Mouse (Mus musculus): ENCODE data around the gene Tcam1.

Tcam1 gene

GRCm38 (mm10) chr11:106317801-106318200 lies 41.3 kb downstream of the Tcam1 start:
- no peak for DNase-seq (ENCODE audit: extremely low spot score, low read depth, low spot score)

- no peak for DNase-seq (ENCODE audit: extremely low spot score, low read depth, low spot score)
Observed at GRCm38 (mm10) chr11:106318406-106319366, 42.2 kb downstream of the Tcam1 start.

DNA sequence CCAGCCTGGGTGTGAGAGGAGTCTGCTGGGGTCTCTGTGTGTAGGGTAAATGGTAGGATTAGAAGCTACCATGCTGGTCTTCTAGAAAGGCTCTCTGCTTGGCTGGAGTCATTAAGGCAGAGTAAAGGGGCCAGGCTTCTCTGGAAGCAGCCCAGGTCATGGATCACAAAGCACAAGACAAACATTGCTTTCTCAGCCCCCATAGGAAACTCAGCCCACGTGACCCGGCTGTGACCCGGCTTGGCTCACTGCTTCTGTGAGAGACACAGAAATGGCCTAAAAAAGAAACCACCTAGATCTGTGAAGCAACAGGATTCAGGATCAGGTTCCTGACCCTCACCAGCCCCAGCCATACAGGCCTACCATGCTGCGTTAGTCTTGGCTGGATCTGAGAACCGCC lies 48.4 kb downstream of the Tcam1 start:
- DNase-seq (ENCODE audit: extremely low spot score, low read depth, low spot score), result no peak

DNA sequence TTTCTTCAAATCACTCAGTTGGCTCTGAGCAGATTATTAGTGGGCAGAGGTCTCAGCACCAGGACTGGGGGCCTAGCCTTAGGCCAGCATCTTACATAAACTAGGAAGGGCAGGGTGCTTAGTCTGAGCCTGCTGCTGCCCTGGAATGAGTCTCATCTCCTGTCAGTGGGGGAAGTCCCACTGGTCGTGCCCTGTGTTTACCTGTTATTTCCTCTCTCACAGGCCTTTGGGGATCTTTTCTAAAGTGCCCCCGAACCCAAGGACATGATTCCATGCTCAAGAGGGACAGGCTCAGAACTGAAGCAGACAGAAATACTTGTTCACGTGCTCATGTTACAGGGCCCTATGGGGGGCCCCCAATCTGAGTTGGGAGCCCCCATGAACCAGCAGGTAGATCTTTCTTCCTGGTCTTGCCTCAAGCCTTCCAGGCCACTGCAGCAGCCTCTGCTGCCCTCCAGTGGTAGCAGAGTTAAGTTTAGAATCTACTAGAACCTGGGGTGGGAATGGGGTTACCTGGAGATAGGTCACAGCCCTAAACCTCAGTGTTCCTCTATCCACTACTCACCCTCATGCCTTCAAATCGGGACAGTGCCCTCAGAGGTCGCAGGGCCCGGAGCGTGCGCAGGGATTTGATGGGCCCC lies 49.2 kb downstream of the Tcam1 start:
- no peak for DNase-seq (ENCODE audit: extremely low spot score, low read depth, low spot score)

DNA sequence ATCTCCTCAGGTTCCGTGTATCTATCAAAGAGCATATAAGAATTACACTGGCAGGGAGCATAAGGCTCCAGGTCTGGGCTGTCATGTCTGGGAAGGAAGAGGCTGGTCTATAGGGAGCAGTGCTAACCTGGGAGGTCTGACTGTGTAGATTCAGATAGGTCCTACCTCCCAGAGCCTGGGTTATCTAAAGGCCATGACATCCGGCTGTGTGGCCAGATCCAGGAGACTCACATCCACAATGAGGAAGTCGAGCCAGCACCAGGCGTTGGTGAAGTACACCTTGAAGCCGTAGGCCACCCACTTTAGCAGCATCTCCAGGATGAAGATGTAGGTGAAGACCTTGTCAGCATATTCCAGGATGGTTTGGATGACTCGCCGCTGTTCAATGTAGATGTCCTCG lies 50.0 kb downstream of the Tcam1 start:
- no peak for DNase-seq (ENCODE audit: extremely low spot score, low read depth, low spot score)

GRCm38 (mm10) chr11:106328521-106328920 lies 52.0 kb downstream of the Tcam1 start:
- no peak for DNase-seq (ENCODE audit: extremely low spot score, low read depth, low spot score)

DNA sequence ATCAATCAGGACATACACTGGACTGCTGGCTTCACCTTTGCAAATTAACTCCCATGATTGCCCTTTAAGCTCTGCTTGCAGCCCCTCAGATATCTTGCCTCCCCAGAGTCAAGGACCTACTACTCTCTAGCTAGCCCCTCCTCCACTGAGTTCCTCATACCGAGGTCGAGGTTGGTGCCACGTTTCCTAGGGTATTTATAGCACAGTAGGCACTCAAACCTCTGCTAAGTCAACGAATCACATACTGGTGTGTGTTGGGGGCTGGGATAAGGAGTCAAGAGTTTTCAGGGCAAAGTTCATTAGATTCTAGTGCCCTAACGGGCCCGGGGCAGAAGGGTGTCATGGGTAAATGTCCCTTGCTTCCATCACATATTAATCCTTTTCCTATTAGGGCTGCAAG lies 52.7 kb downstream of the Tcam1 start:
- DNase-seq (ENCODE audit: extremely low spot score, low read depth, low spot score), result no peak

DNA sequence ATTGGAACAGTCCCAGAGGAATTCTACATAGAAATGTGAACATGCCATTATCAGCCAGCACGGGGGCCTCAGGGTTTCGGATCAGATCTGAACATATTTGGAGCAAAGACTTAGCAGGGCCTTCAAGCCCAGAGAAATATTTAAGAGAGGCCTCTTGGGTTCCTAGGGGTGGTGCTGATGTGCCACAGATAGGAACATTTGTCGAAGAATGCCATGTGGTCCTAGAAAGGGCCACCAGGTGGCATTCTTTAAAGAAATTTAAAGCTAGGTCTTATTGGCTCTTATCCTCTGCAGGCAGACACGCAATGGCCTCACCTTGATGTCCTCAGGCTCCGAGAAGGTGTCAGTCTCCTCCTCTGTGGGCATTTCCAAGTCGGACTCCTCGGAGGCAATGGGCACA lies 53.2 kb downstream of the Tcam1 start:
- DNase-seq (ENCODE audit: extremely low spot score, low read depth, low spot score), result no peak

DNA sequence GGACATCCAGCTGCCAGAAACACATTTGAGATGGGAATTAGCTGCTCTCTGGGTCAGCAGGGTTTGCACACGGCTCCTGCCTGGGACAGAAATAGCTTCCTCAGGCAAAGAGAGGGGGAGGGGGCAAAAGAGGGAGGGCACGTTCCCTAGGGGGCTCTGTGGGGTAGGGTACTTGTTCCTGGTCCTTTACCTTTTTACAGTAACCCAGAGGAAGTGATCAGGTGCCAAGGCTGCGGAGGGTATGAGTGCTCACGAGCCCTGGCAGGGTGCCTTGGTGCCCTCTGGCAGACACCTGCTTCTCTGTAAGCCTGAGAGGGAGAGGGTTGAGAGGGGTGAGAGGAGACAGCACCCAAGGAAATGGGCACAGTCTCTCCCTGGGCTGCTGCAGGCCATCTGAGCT lies 56.0 kb downstream of the Tcam1 start:
- DNase-seq (ENCODE audit: extremely low spot score, low read depth, low spot score), result no peak

GRCm38 (mm10) chr11:106334066-106334465 lies 57.6 kb downstream of the Tcam1 start:
- DNase-seq (ENCODE audit: extremely low spot score, low read depth, low spot score), result no peak

GRCm38 (mm10) chr11:106338029-106338428 lies 61.6 kb downstream of the Tcam1 start:
- no peak for DNase-seq (ENCODE audit: extremely low spot score, low read depth, low spot score)

All from hindlimb bud, embryonic 11.5 days (tissue).